18 mouse cellular contexts compared by ENCODE assay signal in the genomic region with DNA sequence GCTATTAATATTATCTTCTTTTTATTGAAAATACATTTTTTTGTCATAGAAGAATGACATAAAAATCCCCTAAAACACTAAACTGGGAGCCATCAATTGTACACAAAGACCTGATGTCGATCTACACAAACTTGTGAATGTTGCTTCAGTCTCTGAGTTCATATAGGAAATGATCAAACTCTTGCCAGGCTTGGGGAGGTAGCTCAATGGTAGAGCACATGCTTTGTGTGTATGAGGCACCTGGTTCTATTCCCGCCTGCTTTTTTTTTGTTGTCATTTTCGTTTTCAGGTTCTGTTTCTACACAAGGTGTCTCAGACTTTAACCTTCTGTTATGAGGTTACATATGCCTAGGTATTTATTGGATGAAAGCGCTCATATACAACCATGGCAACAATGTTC. TPM values are rescaled to one million over a fixed set of nuclear protein-coding genes. Genes with fewer than 3 reads are reported as not detected.
DNase-seq lines count a peak whose midpoint lies in the region; TF ChIP-seq lines count a peak whose summit lies in the region.
"Had no signal": no experiment of that assay in that cellular context is flagged by ENCODE, and none has a peak within 500 bp of the region (broad histone marks: within the 10 kb centered on the region; RNA-seq: fewer than 3 reads in every experiment).

No protein-coding gene starts in this region.

- H3K79me2 ChIP-seq in MEL (ENCODE audit: control insufficient read depth, insufficient read depth, low read length, poor library complexity): no peaks in the 10 kb centered on the region

- no peak for TF ChIP-seq CTCF in MEL (IDR thresholded peaks at IDR 0.05 in 2 of 3, conservative IDR thresholded peaks at IDR 0.05 in 1 of 3; ENCODE audit: control insufficient read depth in 1 of 3, insufficient read depth in 1 of 3, low read depth in 2 of 3, low read length in 3 of 3, poor library complexity in 1 of 3, severe bottlenecking in 1 of 3)

- no peak for TF ChIP-seq RAD21 in MEL (IDR thresholded peaks at IDR 0.05; ENCODE audit: low read depth, low read length)

- DNase-seq in MEL (ENCODE audit: low read depth, low spot score): peak; percentile 66
- DNase-seq in layer of hippocampus, postnatal 10 days (ENCODE audit: low spot score in 2 of 2): no peak
- DNase-seq: adrenal gland, adult 2 months; adrenal gland, adult 8-10 months; adrenal gland, postnatal 10 days; adrenal gland, postnatal 14 days; adrenal gland, postnatal 25 days; adrenal gland, postnatal 36 days; B cell, adult 2 months; cerebellum, adult 11 months; cerebellum, adult 11-12 months; cerebellum, adult 18-20 months; cerebellum, adult 2 months; cerebellum, adult 8-10 months had no signal

- no peaks in the 10 kb centered on the region for H3K36me3 ChIP-seq in MEL (ENCODE audit: control insufficient read depth in 1 of 2, insufficient read depth in 2 of 2, low read length in 2 of 2)
- H3K36me3 ChIP-seq: G1E had no signal

- H3K27me3 ChIP-seq in MEL (ENCODE audit: control insufficient read depth in 1 of 2, insufficient read depth in 2 of 2, low read length in 2 of 2): no peaks in the 10 kb centered on the region; a peak in 1 of 4 replicates
- H3K27me3 ChIP-seq: CH12.LX, Patski had no signal

- TF ChIP-seq EP300 in MEL (IDR thresholded peaks at IDR 0.05; ENCODE audit: low read depth in 1 of 2, low read length in 2 of 2): no peak

- no peak for TF ChIP-seq POLR2A in MEL (IDR thresholded peaks at IDR 0.05; ENCODE audit: control insufficient read depth in 1 of 2, insufficient read depth in 1 of 2, low read depth in 1 of 2, low read length in 2 of 2, poor library complexity in 1 of 2)

- H3K4me1 ChIP-seq in MEL (ENCODE audit: control insufficient read depth in 1 of 2, insufficient read depth in 2 of 2, low read length in 2 of 2): peaks cover 0 to 3% of the 10 kb centered on the region in 2 experiments; a peak in 1 of 4 replicates

- peak overlapping the region; percentile 33 to 43; a peak in 3 of 4 replicates for H3K4me3 ChIP-seq in MEL (ENCODE audit: control insufficient read depth in 1 of 2, insufficient read depth in 1 of 2, low read depth in 2 of 2, low read length in 2 of 2)

- H3K9ac ChIP-seq in MEL (ENCODE audit: control insufficient read depth, low read depth, low read length, poor library complexity, severe bottlenecking): no peak overlapping the region

- no peak overlapping the region for H3K27ac ChIP-seq in MEL (ENCODE audit: control insufficient read depth, low read depth, low read length)

- H3K9me3 ChIP-seq in MEL (replicated peaks; ENCODE audit: insufficient read depth, low read length): no peaks in the 10 kb centered on the region
- H3K9me3 ChIP-seq: G1E had no signal

TF ChIP-seq in MEL, 35 proteins besides CTCF, POLR2A, EP300 and RAD21:
- TF ChIP-seq MAFK (IDR thresholded peaks at IDR 0.05; ENCODE audit: borderline replicate concordance, low read depth, low read length): peak; percentile 83
- peak; percentile 99 for TF ChIP-seq TBP (IDR thresholded peaks at IDR 0.05; ENCODE audit: low read depth, low read length)
- no peak for TF ChIP-seq MAX (IDR thresholded peaks at IDR 0.05; ENCODE audit: low read length)

RNA-seq across cellular contexts. Expression of a gene that starts 16.3 kb away (rescaled TPM):
- not detected in 2 replicates for total RNA-seq in MEL (2012; rRNA removed)
- polyA plus RNA-seq in MEL (2012; ENCODE audit: insufficient read depth in 1 of 2, insufficient read length in 2 of 2, low read depth in 1 of 2, low replicate concordance in 2 of 2, missing spikeins in 1 of 2): not detected
- 100 to 1,000 TPM; 138 to 140 TPM for total RNA-seq in layer of hippocampus, postnatal 10 days (2021)
- total RNA-seq: CH12.LX, ES-E14 had no signal
- polyA plus RNA-seq: G1E, Patski had no signal

Comparison
In these comparisons a context has a peak if more than half of its experiments do, and no peak if none do; other contexts are left out.
1. RNA of a gene that starts 16.3 kb away (total RNA-seq): 138 to 140 TPM in layer of hippocampus, postnatal 10 days; not detected in MEL; every median in the first group is over 100 times any median in the second.